Mouse (Mus musculus): ENCODE results near the gene Adi1.

DNA sequence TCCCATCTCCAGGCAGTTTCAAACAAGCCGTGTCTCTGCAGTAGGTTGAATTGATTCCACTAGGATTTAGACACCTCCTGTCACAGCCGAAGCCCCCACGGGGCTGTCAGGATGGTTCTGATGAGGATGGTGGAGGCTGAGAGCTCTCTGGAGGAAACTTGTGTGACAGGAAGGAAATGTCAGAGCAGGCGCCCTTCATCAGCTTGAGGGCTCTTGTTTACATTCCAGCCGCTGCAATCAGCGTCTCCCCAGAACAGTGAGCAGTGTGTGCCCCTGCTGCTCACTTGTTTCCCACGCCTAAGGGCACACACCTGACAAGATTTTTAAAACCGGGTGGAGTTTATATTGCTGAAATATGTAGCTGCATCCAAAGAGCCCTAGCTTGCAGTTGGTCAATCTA lies 7.7 kb upstream of the Adi1 start:
- TF ChIP-seq CTCF (IDR thresholded peaks at IDR 0.05; ENCODE audit: extremely low read depth, insufficient read depth, low read length) (no peak), POLR2A (IDR thresholded peaks at IDR 0.05; ENCODE audit: extremely low read depth, insufficient read depth, low read length) (no peak)

All from cortical plate, adult 2 months (tissue).